In the genomic region with DNA sequence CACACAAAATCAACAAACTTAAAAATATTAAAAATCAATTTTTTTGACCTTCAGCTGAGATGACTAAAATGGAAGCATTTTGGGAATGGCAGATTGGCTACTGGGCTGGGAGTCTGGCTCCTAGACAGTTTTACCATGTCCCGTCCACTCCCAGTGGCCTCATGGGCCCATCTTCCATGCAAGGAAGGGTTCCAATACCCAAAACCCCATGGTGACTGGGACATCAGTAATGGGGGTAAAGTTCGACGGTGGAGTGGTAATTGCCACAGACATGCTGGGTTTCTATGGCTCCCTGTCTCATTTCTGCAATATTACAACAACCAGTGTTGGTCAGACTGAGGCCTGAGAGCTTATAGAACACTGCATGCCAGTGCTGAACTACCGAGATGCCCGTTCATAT, we compare ENCODE assay signal across 15 mouse cellular contexts.
"Had no signal": no experiment of that assay in that cellular context is flagged by ENCODE, and none has a peak within 500 bp of the region (broad histone marks: within the 10 kb centered on the region; RNA-seq: fewer than 3 reads in every experiment).

No protein-coding gene starts in this region.

- H3K4me1 ChIP-seq: neural tube, embryonic 13.5 days; neural tube, embryonic 15.5 days; stomach, embryonic 15.5 days had no signal

- H3K27me3 ChIP-seq: neural tube, embryonic 13.5 days; neural tube, embryonic 15.5 days; stomach, embryonic 15.5 days had no signal

- H3K36me3 ChIP-seq: neural tube, embryonic 13.5 days; neural tube, embryonic 15.5 days; stomach, embryonic 15.5 days had no signal

- H3K9me3 ChIP-seq: neural tube, embryonic 15.5 days; stomach, embryonic 15.5 days had no signal

- H3K4me2 ChIP-seq: neural tube, embryonic 13.5 days; neural tube, embryonic 15.5 days; stomach, embryonic 15.5 days had no signal

- H3K9ac ChIP-seq: neural tube, embryonic 13.5 days; neural tube, embryonic 15.5 days; stomach, embryonic 15.5 days had no signal

- DNase-seq: retina, postnatal 1 day; right cerebral cortex, adult 18-20 months; right cerebral cortex, postnatal 14 days; right cerebral cortex, postnatal 25 days; spleen, adult 18-20 months; thymus, adult 18-20 months; thymus, adult 2 months; thymus, postnatal 14 days; thymus, postnatal 25 days; thymus, postnatal 36 days; thymus, postnatal 4 days had no signal

- H3K4me3 ChIP-seq: neural tube, embryonic 13.5 days; neural tube, embryonic 15.5 days; stomach, embryonic 15.5 days had no signal

- H3K27ac ChIP-seq: neural tube, embryonic 13.5 days; neural tube, embryonic 15.5 days; stomach, embryonic 15.5 days; stomach, postnatal 0 days had no signal
